Mouse (Mus musculus) limb, embryonic 10.5 days (tissue): ENCODE results near the gene E330009J07Rik. TPM values are rescaled to one million over a fixed set of nuclear protein-coding genes. Genes with fewer than 3 reads are reported as not detected.

Experiments used
- DNase-seq: peaks from one replicate; pipeline ENCODE4 v3.0.0-alpha.2; 2017; ENCODE audit warnings: low spot score
- H3K27ac ChIP-seq: fragments of 300-500 bp; sonication (generic); 2 replicates; pipeline ENCODE4 v1.5.1; 2016; ENCODE audit warnings: mild to moderate bottlenecking
- H3K27me3 ChIP-seq: fragments of 300-500 bp; sonication (generic); 2 replicates; pipeline ENCODE4 v1.6.1; 2016; ENCODE audit warnings: low read depth, mild to moderate bottlenecking; ENCODE audit not compliant: poor library complexity, severe bottlenecking
- H3K36me3 ChIP-seq: fragments of 300-500 bp; sonication (generic); 2 replicates; pipeline ENCODE4 v1.6.1; 2016; ENCODE audit warnings: mild to moderate bottlenecking, moderate library complexity
- H3K4me1 ChIP-seq: fragments of 300-500 bp; sonication (generic); 2 replicates; pipeline ENCODE4 v1.6.1; 2016
- H3K4me3 ChIP-seq: fragments of 300-500 bp; sonication (generic); 2 replicates; pipeline ENCODE4 v1.5.1; 2016; ENCODE audit warnings: mild to moderate bottlenecking, moderate library complexity
- H3K9me3 ChIP-seq: fragments of 300-500 bp; sonication (generic); replicated peaks from 2 replicates; pipeline ENCODE4 v1.6.1; 2016; ENCODE audit warnings: mild to moderate bottlenecking
- WGBS: fragments of 180-500 bp; shearing (Covaris S2); methylation state at CpG from one replicate; pipeline ENCODE4 v1.1.7; 2016; 5-methylcytosine and 5-hydroxymethylcytosine counted together
- polyA plus RNA-seq: library from polyadenylated mRNA; unstranded; fragments of >200 nt; fragmentation: Nextera tagmentation; extraction: Ambion mirVana; gene quantifications from 2 replicates; pipeline ENCODE4 v1.2.1, GENCODE M21; 2016

Gene E330009J07Rik
- polyA plus RNA-seq = 12.6 and 13.8 TPM in 2 replicates

DNA sequence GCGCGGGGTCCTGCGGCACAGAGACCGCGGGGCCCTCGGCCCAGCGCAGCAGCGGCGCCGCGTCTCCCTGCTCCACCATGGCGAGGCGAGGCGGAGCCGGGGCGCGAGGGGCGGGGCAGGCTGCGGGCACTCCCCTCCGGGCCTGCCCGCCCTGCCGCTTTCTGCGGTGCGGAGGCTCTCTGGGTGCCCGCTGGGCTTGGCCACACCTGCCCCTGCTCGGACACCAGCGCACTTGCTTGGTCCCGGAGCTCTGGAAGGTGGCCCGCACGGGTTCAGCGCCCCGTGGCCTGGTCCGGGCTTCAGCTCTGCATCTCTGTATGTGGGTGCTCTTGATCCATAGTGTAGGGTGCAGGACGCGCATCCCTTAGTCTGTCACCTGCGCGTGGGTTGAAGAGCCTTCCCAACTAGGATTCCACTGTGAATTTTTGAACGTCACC is at the start of gene E330009J07Rik:
TSS of gene E330009J07Rik (minus strand) at position 89 of the 437 bp plus-strand sequence.
- H3K36me3 ChIP-seq = no peaks in the 10 kb centered on the region
- H3K4me1 ChIP-seq = peaks cover 18% of the 10 kb centered on the region
- peak; percentile 88 for DNase-seq
- peaks cover 33% of the 10 kb centered on the region for H3K27me3 ChIP-seq
- peak within 1 kb of the TSS; percentile 90 for H3K4me3 ChIP-seq
- WGBS = under 1% methylated on average over 38 of the region's 38 CpGs
- no peaks in the 10 kb centered on the region for H3K9me3 ChIP-seq
- H3K27ac ChIP-seq = peak within 1 kb of the TSS; percentile 95

DNA sequence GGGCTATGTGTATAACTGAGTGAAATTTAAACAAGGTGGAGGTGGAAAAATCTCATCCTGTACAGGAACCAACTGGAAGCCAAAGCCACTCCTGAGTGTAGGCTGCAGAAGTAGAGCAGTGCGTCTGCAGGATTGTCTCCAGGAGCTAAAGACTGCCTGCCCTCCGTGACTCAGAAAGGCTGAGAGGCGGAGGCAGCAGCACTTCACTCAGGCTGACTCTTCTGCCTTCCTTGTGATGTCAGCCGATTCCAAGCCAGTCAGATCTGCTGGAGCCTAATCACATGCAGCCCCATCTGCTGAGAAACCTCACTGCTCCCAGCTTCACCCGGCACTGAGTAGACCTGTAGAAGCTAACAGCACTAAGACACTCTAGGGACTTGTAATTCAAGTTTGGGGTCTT is 46.4 kb upstream of the E330009J07Rik start:
- Histone ChIP-seq H3K27me3 (no peaks in the 10 kb centered on the region), H3K36me3 (peaks cover 75% of the 10 kb centered on the region), H3K9me3 (no peaks in the 10 kb centered on the region), H3K4me1 (no peaks in the 10 kb centered on the region), H3K4me3 (no peak overlapping the region), H3K27ac (no peak overlapping the region)
- WGBS = 96% methylated on average over 5 of the region's 5 CpGs
- no peak for DNase-seq

DNA sequence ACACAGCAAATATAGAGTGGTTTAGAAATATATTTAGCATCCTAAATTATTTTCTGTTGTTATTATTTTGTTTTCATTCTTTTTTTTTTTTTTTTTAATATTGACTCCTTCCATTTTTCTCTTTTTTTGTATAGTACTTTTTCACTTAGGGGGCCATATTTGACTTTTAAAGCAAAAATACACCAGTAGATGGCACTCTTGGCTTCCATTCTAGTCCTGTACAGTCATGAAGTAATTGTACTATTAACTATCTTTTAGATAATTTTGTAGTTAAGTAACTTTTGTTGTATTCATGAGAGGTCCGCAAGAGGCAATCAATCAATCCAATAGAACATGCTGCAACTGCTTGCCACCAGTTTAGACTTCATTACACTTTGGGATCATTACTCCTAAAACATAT is 43.8 kb upstream of the E330009J07Rik start:
- Histone ChIP-seq H3K9me3 (no peaks in the 10 kb centered on the region), H3K4me1 (no peaks in the 10 kb centered on the region), H3K36me3 (peaks cover 89% of the 10 kb centered on the region), H3K4me3 (no peak overlapping the region), H3K27ac (no peak overlapping the region), H3K27me3 (no peaks in the 10 kb centered on the region)
- 90% methylated on average over 1 of the region's 1 CpGs for WGBS
- no peak for DNase-seq

DNA sequence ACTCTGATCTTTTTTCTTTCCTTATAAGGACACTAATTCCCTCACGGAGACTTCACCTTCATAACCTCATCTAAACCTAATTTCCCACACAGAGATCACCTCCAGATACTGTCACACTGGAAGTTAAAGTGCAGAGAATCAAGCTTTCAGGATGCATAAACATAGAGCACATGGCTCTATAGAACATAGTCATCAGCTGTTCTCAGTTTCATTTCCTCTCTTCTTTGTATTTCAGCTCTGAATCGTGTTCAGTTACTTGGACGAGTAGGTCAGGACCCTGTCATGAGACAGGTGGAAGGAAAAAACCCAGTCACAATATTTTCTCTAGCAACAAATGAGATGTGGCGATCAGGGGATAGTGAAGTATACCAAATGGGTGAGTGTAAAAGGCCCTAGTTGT is 40.2 kb upstream of the E330009J07Rik start:
- Histone ChIP-seq H3K9me3 (no peaks in the 10 kb centered on the region), H3K4me3 (no peak overlapping the region), H3K27ac (no peak overlapping the region), H3K27me3 (no peaks in the 10 kb centered on the region), H3K36me3 (peaks cover 73% of the 10 kb centered on the region), H3K4me1 (peaks cover 7% of the 10 kb centered on the region)
- DNase-seq = no peak
- WGBS = 88% methylated on average over 4 of the region's 4 CpGs

DNA sequence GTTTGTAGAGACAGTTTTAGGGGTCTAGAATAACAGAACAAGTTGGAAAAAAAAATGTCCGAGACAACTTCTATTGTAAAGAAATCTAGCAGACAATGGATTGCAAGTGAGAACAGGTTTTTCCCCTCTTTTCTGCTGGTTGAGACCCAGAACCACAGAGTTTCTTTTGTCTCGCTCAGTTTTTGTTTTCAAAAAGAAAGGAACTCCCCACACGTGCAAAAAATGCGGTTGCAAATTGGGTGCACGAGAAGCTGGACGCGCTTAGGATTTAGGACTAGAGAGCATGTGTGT is 35.7 kb upstream of the E330009J07Rik start:
- DNase-seq = peak; percentile 39
- Histone ChIP-seq H3K4me1 (peaks cover 7% of the 10 kb centered on the region), H3K9me3 (no peaks in the 10 kb centered on the region), H3K36me3 (peaks cover 39% of the 10 kb centered on the region), H3K27ac (peak overlapping the region; percentile 97), H3K4me3 (peak overlapping the region; percentile 74), H3K27me3 (no peaks in the 10 kb centered on the region)
- under 1% methylated on average over 7 of the region's 7 CpGs for WGBS

DNA sequence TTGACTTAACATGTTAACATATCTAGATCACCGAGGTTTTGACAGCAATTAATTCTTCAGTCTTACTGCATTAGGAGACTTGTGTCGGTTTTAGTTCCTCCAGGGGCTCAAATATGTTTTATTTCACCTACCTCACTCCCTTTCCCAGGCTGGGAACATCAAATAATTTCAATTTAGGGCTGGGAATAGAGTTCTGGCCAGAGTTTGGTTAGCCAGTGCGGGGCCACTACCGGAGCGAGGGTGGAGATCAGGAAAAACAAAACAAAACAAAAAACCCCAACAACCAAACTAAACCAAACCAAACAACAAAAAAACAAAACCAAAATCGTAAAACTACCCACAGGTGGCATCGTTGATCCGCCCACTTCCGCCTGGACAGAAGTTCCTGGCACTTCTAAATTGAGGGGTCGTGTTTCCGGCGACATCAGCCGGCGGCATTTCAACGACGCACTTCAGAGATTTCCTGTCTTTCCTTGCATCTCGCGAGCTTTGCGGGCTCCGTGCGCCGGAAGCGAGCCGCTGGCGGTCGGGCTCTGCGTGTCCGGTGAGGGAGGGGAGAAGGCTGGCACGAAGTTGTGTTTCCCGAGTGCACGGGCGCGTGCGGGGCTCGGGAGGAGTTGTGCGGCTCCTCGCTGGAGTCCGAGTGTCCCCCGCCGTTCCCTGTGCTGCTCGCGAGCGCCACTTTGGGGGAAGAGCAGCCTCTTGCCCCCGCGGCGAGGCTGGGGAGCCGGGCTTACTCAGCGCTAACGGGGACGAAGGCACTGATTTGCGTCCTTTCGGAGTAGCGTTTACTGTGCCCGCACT is 35.2 kb upstream of the E330009J07Rik start, which contains the start of gene Ssbp1:
TSS of gene Ssbp1 (plus strand) at position 437 of the 804 bp plus-strand sequence.
- under 1% methylated on average over 54 of the region's 54 CpGs for WGBS
- peak within 1 kb of the TSS; percentile 97 for H3K27ac ChIP-seq
- peak; percentile 96 for DNase-seq
- peaks cover 34% of the 10 kb centered on the region for H3K36me3 ChIP-seq
- H3K9me3 ChIP-seq = no peaks in the 10 kb centered on the region
- H3K4me3 ChIP-seq = peak within 1 kb of the TSS; percentile 74
- no peaks in the 10 kb centered on the region for H3K27me3 ChIP-seq
- H3K4me1 ChIP-seq = peaks cover 7% of the 10 kb centered on the region

DNA sequence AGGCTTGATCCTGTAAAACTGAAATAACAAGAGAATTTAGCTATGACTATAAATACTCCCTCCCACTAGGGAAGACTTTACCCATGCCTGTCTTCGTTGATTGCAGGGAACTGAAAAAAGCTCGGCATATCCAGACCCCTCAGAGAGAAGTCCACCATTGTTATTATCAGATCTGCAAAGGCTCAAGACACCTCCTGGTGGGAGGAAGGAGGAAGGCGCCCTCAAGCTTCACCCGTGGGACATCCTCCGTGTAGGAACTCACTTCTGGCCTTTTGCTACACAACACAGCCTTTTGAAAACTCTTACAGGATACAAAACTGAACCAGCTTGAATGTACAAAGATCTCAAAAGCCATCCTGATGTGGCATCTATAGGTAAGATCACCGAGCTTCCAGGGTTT is 29.8 kb upstream of the E330009J07Rik start:
- Histone ChIP-seq H3K4me1 (no peaks in the 10 kb centered on the region), H3K36me3 (no peaks in the 10 kb centered on the region), H3K9me3 (no peaks in the 10 kb centered on the region), H3K4me3 (no peak overlapping the region), H3K27me3 (no peaks in the 10 kb centered on the region), H3K27ac (no peak overlapping the region)
- 65% methylated on average over 6 of the region's 6 CpGs for WGBS
- DNase-seq = no peak

DNA sequence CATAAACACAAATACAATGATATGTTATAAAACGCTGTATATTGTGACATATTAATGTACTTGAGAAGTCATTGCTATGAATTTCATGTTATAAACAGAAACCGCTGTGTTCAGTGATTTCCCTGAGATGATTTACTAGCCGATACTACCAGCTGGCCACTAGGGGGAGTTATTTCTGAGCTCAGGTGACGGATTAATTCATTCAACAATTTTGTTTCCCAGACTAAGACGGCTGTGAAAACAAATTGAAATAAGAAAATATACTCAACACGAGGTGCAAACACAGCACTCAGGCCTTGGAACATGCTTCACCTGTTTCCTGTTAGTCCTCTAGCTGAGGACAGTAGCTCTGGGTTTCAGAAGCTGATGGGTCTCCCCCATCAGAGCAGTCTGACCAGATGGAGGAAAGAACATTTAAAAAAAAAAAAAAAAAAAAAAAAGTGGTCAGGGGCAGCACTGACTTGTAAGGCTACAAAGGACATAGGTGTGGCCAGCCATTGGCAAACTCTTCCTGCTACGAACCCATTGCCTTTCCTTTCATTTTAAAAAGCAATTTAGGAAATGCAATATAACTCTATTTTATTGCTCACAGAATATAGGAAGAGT is 18.6 kb upstream of the E330009J07Rik start:
- Histone ChIP-seq H3K4me3 (no peak overlapping the region), H3K36me3 (no peaks in the 10 kb centered on the region), H3K27ac (no peak overlapping the region), H3K4me1 (no peaks in the 10 kb centered on the region), H3K27me3 (no peaks in the 10 kb centered on the region), H3K9me3 (no peaks in the 10 kb centered on the region)
- 25% methylated on average over 7 of the region's 7 CpGs for WGBS
- no peak for DNase-seq

DNA sequence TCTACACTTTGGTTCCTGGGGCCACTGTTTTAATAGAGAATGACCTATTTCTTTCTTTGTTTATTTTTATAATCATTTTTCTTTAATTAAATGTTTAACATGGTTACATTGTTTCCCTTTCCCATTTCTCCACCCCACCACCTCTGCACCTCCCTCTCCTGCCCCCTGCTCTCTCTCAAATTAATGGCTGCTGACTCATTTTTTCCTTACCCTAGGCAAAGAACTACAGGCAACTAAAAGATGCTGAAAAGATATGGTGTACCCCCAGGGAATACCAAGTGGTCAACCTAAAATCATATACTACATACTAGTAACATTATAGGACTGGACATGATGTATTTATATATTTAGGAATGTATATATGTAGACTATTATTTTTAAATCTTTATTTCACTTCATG is 12.7 kb upstream of the E330009J07Rik start:
- no peaks in the 10 kb centered on the region for H3K36me3 ChIP-seq
- DNase-seq = no peak
- no peak overlapping the region for H3K27ac ChIP-seq
- no peaks in the 10 kb centered on the region for H3K9me3 ChIP-seq
- H3K4me1 ChIP-seq = peaks cover 4% of the 10 kb centered on the region; the same call in 1 of the 2 replicates
- H3K4me3 ChIP-seq = no peak overlapping the region
- H3K27me3 ChIP-seq = no peaks in the 10 kb centered on the region

DNA sequence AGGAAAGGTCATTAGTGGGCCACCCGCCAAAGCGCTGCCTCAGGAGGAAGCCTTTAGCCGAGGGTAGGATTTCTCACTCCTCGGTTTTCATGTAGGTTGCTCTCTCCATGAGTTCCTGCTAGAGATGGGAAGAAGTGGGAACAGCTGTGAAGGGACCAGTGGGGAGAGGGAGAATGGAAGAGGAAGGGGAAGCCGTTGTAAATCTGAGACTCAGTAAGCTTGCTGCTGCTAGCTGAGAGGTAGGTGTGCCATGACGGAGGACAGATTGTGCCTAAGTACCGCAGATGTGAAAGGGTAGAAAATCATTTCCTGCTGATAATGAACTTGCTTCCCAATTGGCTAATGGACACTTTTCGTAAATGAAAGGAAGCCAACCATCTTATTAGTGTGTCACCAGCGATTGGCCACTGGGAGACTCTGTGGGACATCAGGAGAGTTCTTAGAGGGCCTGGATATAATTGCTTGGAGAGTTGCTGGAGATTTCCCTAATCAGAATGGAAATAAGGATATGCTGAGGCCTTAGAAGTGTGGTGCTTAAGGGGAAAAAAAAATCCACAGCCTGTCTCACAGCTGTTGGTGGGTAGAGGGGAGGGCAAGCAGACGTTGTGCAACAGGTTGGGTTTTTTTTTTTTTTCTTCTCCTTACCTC is 7.5 kb upstream of the E330009J07Rik start:
- no peak for DNase-seq
- H3K9me3 ChIP-seq = no peaks in the 10 kb centered on the region
- peaks cover 14% of the 10 kb centered on the region; the same call in 1 of the 2 replicates for H3K4me1 ChIP-seq
- H3K4me3 ChIP-seq = no peak overlapping the region
- no peaks in the 10 kb centered on the region for H3K36me3 ChIP-seq
- WGBS = 24% methylated on average over 10 of the region's 10 CpGs
- no peak overlapping the region for H3K27ac ChIP-seq
- peaks cover 12% of the 10 kb centered on the region; the same call in 1 of the 2 replicates for H3K27me3 ChIP-seq

DNA sequence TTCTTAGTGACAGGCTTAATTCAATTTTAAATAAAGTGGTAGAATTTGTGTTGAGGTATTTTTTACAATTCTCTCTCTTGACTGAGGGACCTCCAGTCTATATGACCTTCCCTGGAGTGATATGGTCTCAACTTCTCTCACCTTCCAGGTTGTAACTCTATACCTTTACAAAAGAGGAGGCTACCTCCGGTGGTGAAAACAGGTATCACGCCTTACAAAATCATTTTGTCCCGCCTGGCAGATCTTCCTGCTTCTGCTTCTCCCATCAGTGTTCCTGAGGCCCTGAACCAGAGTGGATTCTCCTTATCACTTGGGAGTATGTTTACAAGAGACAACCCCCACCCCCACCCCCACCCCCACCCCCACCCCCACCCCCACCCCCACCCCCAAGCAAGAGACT is 5.8 kb upstream of the E330009J07Rik start:
- no peak for DNase-seq
- 37% methylated on average over 3 of the region's 3 CpGs for WGBS
- H3K4me1 ChIP-seq = peaks cover 14% of the 10 kb centered on the region; the same call in 1 of the 2 replicates

DNA sequence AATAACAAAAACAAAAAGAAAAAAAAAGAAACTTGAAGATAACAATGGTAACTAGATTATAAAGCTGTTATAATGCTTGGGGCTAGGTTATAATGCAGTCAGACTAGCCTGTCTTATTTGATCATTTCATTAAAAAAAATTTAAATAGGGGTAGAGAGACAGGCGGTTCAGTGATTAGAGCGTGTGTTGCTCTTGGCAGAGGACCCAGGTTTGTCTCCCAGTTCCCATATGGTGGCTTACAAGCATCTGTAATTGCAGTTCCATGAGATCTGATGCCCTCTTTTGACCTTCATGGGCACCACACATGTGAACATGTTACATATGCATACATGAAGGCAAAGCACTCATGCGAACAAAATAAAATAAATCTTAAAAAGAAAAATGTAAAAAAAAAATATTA is 5.3 kb upstream of the E330009J07Rik start:
- peaks cover 33% of the 10 kb centered on the region for H3K27me3 ChIP-seq
- WGBS = 78% methylated on average over 3 of the region's 3 CpGs
- H3K4me3 ChIP-seq = no peak overlapping the region

More for the DNA sequence above, 5.8 kb upstream of the E330009J07Rik start:
- no peaks in the 10 kb centered on the region for H3K36me3 ChIP-seq
- H3K27ac ChIP-seq = no peak overlapping the region
- H3K4me3 ChIP-seq = no peak overlapping the region
- H3K27me3 ChIP-seq = peaks cover 28% of the 10 kb centered on the region
- H3K9me3 ChIP-seq = no peaks in the 10 kb centered on the region

DNA sequence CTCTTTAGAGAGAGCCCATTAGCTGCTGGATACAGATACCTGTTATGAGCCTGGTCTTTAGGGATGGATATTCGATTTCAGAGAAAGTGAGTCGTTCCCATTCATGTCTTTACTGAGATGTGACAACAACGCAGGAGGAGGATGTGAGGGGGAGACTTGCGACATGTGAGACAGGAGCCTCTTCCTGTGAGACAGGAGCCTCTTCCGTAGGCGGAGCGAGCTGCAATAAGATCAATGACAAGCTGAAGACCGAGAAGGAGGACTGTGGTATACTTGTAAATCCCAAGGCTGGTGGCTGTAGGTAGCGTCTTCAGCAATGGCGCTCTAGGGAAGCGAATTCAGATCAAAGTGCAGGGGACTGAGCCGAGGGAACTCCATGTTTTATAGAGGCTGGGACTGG is 3.8 kb upstream of the E330009J07Rik start:
- Histone ChIP-seq H3K36me3 (no peaks in the 10 kb centered on the region), H3K4me3 (no peak overlapping the region), H3K27me3 (peaks cover 33% of the 10 kb centered on the region), H3K9me3 (no peaks in the 10 kb centered on the region), H3K27ac (no peak overlapping the region), H3K4me1 (peaks cover 25% of the 10 kb centered on the region)
- DNase-seq = no peak
- WGBS = 35% methylated on average over 12 of the region's 12 CpGs

More for the DNA sequence above, 5.3 kb upstream of the E330009J07Rik start:
- Histone ChIP-seq H3K4me1 (peaks cover 15% of the 10 kb centered on the region; the same call in 1 of the 2 replicates), H3K36me3 (no peaks in the 10 kb centered on the region), H3K27ac (no peak overlapping the region), H3K9me3 (no peaks in the 10 kb centered on the region)
- no peak for DNase-seq
